Mouse (Mus musculus) embryonic fibroblast, embryonic 13.5 days (primary cell): ENCODE measurements around the gene 4930568D16Rik.

Experiments used
- CTCF ChIP-seq: IDR thresholded peaks from 2 replicates; pipeline ENCODE4 v1.5.1; 2011; ENCODE audit warnings: mild to moderate bottlenecking, control low read depth, low read length, moderate library complexity, borderline replicate concordance; ENCODE audit not compliant: insufficient read depth
- POLR2A ChIP-seq: IDR thresholded peaks from 2 replicates; pipeline ENCODE4 v1.6.1; 2011; ENCODE audit warnings: low read depth, mild to moderate bottlenecking, control low read depth, low read length, moderate library complexity

DNA sequence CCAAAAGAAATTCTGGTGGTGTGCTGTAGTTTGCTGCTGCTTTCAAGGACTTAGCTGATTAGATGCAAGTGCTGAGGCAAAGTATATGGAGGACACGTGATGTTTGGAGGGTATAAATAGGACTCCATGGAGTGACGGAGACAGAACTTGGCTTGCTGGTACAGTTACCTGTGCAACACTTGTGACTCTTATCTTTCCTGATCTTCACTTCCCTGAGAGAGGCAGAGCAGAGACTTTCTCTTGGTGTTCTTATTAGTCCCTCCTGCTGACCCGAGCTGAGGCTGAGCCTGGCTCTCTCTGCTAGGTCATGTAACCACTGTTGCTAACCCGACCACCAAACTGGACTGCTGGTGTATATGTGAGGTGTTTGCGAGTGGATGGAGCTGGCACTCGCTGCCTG is 41.9 kb upstream of the 4930568D16Rik start:
- TF ChIP-seq POLR2A: no peak
- TF ChIP-seq CTCF: no peak
